Mouse (Mus musculus) adrenal gland, adult (tissue): Measurements from ENCODE around the gene Ereg.

Experiments used
- DNase-seq, 2 experiments: peaks; one replicate each; pipeline ENCODE4 v3.0.0; 2022 to 2023; ENCODE audit warnings: low spot score in 1 of 2; ENCODE audit not compliant: inconsistent age in 2 of 2

Gene Ereg

DNA sequence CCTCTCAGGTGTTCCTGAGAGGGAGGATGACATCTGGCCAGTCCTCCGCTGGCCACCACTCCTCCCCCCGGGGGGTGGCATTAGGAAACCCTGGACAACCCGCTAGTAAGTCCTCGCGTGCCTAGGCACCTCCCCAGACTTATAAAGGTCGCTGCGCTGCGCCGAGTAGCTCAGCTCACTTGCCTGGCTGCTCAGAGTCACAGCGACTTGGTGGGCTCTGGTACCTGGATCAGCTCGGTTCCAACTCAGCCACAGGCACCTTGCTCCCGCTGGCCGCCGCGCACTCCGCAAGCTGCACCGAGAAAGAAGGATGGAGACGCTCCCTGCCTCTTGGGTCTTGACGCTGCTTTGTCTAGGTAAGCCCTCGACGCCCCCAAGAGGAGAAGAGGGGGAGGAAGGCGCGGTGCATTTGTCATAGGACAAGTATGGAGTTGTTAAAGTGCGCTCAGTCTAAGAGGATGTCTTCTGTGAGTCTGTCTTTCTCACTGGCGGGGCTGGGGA is at the start of gene Ereg:
Gene Ereg (plus strand): TSS at position 173 of the 501 bp plus-strand sequence.
- DNase-seq = no peak

- no peak for DNase-seq
Observed at GRCm38 (mm10) chr5:91027164-91027563, 47.3 kb upstream of the Ereg start, which contains the start of gene Epgn. TSS of gene Epgn (plus strand) at chr5:91027464.

DNA sequence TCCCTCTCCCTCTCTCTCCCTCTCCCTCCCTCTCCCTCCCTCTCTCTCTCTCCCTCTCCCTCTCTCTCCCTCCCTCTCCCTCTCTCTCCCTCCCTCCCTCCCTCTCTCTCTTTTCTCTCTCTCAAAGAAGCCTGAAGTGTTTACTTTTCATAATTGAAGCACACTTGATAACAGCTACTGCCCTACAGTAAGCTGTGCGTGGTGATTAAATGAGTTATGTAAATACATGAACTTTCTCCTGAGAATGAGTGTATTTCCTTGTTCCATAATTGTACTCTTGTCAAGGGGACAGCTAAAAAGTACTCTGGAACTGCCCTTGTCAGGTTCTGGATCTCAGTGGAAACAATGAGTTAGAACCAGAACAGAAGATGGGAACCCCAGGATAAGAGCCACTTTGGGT is 46.6 kb upstream of the Ereg start:
- no peak for DNase-seq

DNA sequence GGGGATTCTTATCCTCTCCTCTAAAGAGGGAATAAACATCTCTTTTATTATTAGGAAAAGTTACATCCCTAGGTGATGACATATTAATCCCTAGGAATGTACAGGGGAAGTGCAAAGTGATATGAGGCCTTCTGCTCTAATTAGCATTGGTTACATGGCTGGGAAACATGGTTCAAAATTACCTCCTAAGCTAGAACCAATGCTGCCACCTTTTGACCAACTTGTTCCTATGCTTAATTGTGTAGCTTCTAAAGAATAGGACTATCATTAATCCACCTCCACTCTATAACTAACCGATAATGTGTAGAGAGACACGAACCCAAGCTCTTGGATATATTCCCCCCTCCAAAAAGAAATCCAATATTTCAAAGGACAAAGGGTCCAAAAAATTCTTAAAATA is 43.8 kb upstream of the Ereg start:
- no peak for DNase-seq

- no peak for DNase-seq
Observed at GRCm38 (mm10) chr5:91035341-91035740, 39.1 kb upstream of the Ereg start.

GRCm38 (mm10) chr5:91036628-91037027 is 37.8 kb upstream of the Ereg start:
- peak; percentile 3 to 88 for DNase-seq

- DNase-seq = no peak
Observed at GRCm38 (mm10) chr5:91037756-91038155, 36.7 kb upstream of the Ereg start.

DNA sequence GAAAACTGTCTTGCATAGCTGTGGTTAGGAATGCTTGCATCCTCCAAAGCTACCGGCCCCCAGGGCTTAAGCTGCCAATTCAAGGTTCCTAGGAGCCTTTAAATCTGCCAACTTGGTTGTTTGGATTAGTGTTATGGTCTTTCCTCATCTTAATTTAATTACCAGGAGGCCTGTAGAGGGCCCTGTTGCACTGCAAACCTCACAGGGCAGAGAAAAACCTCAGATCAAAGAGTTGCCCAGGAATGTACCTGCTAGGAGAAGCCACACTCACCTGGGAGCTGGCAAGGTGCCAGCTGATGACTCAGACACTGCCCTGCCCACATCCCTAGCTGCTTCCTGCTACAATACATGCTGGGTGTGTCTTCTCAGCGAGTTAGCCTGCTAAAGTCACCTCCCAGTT is 35.9 kb upstream of the Ereg start:
- peak in 1 of 2 experiments; percentile 56 for DNase-seq

DNA sequence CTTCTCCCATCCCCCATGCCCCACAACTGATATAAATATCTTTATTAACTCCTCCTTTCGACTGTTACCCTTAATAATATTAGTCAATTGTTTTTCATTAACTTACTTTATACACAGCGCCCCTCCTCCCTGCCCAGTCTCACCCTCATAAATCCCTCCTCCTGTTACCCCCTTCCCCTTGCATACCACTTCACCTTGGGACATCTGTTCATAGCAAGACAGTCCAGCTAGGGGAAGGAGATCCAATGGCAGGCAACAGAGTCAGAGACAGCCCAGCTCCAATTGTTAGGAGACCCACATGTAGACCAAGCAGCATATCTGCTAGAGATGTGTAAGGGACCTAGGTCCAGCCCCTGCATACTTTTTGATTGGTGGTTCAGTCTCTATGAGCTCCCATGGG is 35.5 kb upstream of the Ereg start:
- no peak for DNase-seq

GRCm38 (mm10) chr5:91047987-91048386 is 26.4 kb upstream of the Ereg start:
- no peak for DNase-seq

GRCm38 (mm10) chr5:91048397-91048796 is 26.0 kb upstream of the Ereg start:
- DNase-seq = no peak

DNA sequence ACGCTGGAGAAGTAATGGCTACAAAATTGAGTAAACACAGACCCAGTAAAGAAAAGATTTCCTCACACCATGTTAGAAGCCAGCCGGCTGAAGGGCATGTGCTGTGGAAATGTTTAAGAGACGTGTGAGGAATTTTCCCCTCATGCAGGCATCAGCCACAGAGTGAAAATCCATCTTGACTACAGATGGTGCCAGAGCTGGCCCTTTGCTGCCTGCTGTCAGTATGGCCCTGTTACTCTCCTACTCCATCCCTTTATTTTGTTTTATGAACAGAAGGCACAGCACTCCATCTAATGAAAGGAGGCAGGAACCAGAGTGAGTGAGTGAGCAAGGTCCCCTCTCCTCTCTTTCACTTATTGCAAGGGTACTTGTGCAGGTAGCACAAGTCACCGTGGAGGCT is 2.1 kb upstream of the Ereg start:
- no peak for DNase-seq

DNA sequence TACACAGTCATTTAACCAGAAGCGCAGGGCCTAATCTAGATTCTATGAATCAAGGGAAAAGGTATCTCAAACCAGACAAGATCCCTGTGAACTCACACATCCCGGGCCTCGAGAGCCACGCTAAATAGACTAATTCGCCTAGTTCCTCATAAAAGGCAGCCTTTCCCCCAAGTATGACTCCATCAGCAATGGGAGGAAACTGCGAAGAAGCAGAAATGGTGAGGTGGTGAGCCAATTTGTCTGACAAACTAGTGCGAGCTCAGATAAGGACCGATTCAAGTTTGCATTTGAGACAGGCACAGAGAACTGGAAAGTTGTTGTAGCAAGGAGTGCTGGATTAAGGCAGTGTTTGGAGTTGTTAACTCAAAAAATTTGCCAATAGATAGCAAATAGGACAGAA is 796 bp upstream of the Ereg start:
- no peak for DNase-seq

DNA sequence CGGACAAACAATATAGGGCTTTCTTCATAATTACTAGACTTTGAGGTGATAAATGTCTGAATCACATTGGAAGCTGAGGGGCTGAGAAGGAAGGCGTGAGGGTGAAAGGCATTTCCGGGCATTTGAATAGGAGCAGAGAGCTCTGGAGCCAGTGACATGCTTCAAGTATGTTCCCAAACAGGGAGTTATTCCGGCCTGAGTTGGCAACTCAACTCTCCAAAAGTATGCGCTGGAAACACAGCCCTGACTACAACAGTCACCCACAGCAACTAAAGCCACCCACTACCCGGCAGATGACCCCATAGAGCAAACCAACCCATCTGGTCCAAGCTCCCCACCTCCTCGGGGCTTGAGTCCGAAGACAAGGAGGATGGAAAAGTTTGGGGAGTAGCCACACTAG is 396 bp upstream of the Ereg start:
- DNase-seq = no peak

GRCm38 (mm10) chr5:91075021-91075420 is 599 bp downstream of the Ereg start:
- no peak for DNase-seq

DNA sequence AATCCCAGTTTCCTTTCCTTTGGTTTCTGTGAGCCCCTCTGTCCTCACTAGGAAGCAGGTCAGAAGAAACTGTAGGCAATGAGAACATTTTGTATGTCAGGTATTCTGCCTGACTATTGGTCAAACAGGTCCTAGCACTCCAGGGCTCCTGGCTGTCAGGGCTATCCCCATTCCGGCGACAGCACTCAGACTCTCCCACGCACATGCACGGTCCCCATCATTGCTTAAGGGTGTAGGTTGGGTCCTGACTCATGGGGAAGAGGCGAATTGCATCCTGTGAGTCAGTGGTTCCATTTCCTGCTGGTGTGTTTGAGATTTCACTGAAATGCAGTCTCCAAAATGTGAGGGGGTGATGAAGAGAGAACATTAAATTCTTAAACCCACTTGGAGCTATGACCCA is 8.6 kb downstream of the Ereg start:
- DNase-seq = no peak

GRCm38 (mm10) chr5:91085291-91085690 is 10.9 kb downstream of the Ereg start:
- DNase-seq = no peak

DNA sequence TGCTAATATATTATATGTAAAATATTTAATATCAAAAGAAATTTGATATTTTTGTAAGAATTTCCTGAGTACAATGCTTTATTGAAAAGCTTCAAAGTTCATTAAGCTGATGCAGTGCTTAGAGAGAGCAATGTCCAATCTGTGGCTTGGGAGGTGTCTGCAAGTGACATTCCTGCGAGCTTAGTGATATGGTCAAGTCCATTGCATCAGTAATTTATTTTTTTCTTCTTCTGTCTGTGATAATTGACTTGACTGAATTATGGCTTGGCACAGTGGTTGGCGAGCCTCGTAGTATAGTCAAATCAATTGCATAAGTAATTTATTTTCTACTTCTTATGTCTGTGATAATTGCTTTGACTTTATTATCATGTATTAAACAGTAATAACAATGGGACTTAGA is 15.9 kb downstream of the Ereg start:
- DNase-seq = no peak

GRCm38 (mm10) chr5:91097911-91098614 is 23.6 kb downstream of the Ereg start:
- DNase-seq = no peak

DNA sequence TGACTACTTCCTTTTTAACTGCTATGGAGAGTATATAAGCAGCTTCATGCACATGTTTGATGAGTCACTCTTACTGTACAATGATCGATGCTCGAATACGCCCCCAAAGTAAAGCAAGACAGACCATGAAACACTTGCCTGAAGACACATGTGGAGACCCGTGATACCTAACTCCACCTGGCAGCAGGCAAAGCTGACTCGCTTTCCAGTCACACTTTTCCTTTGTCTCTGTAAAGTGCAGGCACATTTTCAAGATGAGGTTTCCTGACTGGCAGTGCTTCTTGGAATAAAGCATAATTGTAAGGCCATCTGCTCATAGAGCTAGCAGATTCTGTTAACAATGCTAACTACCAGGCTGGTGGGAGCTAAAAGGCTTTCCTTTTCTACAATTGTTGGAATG is 27.3 kb downstream of the Ereg start:
- no peak for DNase-seq

DNA sequence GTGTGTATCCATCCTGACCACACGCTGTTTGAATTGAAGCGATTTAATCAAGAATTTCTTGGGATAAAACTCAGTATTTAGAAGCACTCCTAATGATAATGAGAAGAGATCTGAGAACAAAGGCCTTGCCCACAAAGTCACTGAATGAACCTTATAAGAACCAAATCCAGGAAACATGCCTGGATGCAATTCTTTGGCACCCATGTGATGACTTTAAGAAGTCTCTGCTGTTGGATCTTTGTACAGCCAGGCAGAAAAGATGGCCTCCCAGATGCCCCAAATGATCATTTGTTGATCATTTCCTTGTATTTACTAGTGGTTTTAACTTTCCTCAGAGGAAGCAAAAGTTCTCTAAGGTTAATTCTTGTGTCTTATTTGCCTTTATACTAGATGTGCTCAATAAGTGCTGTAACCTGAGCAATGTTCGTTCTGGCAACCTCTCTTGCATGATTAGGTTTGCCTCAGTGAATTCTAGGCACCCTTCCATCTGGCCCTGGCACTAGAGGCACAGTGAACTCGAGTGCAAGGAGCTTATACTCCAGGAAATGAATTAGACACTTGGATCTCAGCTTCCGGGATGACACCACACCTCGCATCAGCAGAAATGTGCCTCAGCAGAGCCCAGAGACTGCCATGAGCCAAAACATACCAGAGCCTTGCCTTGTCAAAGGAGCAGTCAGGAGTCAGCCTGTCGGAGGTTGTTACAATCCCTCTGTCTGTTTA is 29.7 kb downstream of the Ereg start:
- DNase-seq = no peak

- no peak for DNase-seq
Observed at GRCm38 (mm10) chr5:91106248-91106647, 31.8 kb downstream of the Ereg start.
